Mouse (Mus musculus) CH12.LX (cell line): ENCODE measurements around the gene Mgat5.

Source experiments
- CHD1 ChIP-seq: IDR thresholded peaks from 2 replicates; pipeline ENCODE4 v1.6.1; 2012; ENCODE audit warnings: low read depth, low read length, improper control_type of control experiment, inconsistent platforms
- E2F4 ChIP-seq: IDR thresholded peaks from 2 replicates; pipeline ENCODE4 v1.6.1; 2011; ENCODE audit warnings: low read depth, low read length, improper control_type of control experiment; ENCODE audit not compliant: insufficient replicate concordance
- EP300 ChIP-seq: IDR thresholded peaks from 2 replicates; pipeline ENCODE4 v1.6.1; 2011; ENCODE audit warnings: low read length, improper control_type of control experiment
- MAX ChIP-seq: IDR thresholded peaks from 2 replicates; pipeline ENCODE4 v1.6.1; 2011; ENCODE audit warnings: low read length, improper control_type of control experiment
- POLR2A ChIP-seq: IDR thresholded peaks from 2 replicates; pipeline ENCODE4 v1.6.1; 2011; ENCODE audit warnings: low read depth, mild to moderate bottlenecking, improper control_type of control experiment, low read length
- POLR2AphosphoS2 ChIP-seq: IDR thresholded peaks from 2 replicates; pipeline ENCODE4 v1.6.1; 2011; ENCODE audit warnings: low read depth, low read length, improper control_type of control experiment
- RCOR1 ChIP-seq: conservative IDR thresholded peaks from 2 replicates; pipeline ENCODE4 v1.6.1; 2012; ENCODE audit warnings: low read depth, mild to moderate bottlenecking, inconsistent platforms, low read length, improper control_type of control experiment
- SIN3A ChIP-seq: IDR thresholded peaks from 2 replicates; pipeline ENCODE4 v1.6.1; 2012; ENCODE audit warnings: low read length, improper control_type of control experiment, inconsistent platforms
- SMC3 ChIP-seq: IDR thresholded peaks from 2 replicates; pipeline ENCODE4 v1.6.1; 2011; ENCODE audit warnings: low read depth, low read length, improper control_type of control experiment
- USF1 ChIP-seq: IDR thresholded peaks from 2 replicates; pipeline ENCODE4 v1.6.1; 2014; ENCODE audit warnings: low read depth, mild to moderate bottlenecking, inconsistent platforms, low read length, improper control_type of control experiment
- USF2 ChIP-seq: conservative IDR thresholded peaks from 2 replicates; pipeline ENCODE4 v1.6.1; 2011; ENCODE audit warnings: low read depth, low read length, improper control_type of control experiment

GRCm38 (mm10) chr1:127442880-127443877 is 238.4 kb downstream of the Mgat5 start:
- TF ChIP-seq POLR2AphosphoS2 (no peak), MAX (peak; percentile 38), USF2 (no peak), SIN3A (peak; percentile 61), EP300 (0 out of 2 replicates have a peak, but pooled peaks have one; percentile 40), POLR2A (no peak), SMC3 (no peak), CHD1 (0 out of 2 replicates have a peak, but pooled peaks have one; percentile 9), E2F4 (no peak), USF1 (no peak), RCOR1 (no peak)
